Mouse (Mus musculus) liver, postnatal 0 days (tissue): ENCODE data around the gene Doc2g. TPM values are rescaled to one million over a fixed set of nuclear protein-coding genes. Genes with fewer than 3 reads are reported as not detected.

ENCODE experiments used
- ATAC-seq: fragments of 200-750 bp; cut with Nextera tagmentation; 2 replicates; pipeline ENCODE4 v1.8.0; 2017; ENCODE audit warnings: mild to moderate bottlenecking, moderate library complexity
- DNase-seq: peaks from one replicate; pipeline ENCODE4 v3.0.0-alpha.2; 2016
- H3K27ac ChIP-seq: fragments of 300-500 bp; sonication (generic); 2 replicates; pipeline ENCODE4 v1.5.1; 2014; ENCODE audit warnings: antibody characterized with exemption, moderate library complexity, mild to moderate bottlenecking, low read depth
- H3K27me3 ChIP-seq: fragments of 300-500 bp; sonication (generic); 2 replicates; pipeline ENCODE4 v1.6.1; 2014; ENCODE audit warnings: low read length, control low read depth, mixed read lengths; ENCODE audit not compliant: insufficient read depth
- H3K36me3 ChIP-seq: fragments of 300-500 bp; sonication (generic); replicated peaks from 2 replicates; pipeline ENCODE4 v1.6.1; 2014; ENCODE audit warnings: mild to moderate bottlenecking, control low read depth, low read length, moderate library complexity, mixed read lengths; ENCODE audit not compliant: insufficient read depth
- H3K4me1 ChIP-seq: fragments of 300-500 bp; sonication (generic); 2 replicates; pipeline ENCODE4 v1.6.1; 2014; ENCODE audit warnings: antibody characterized with exemption, mild to moderate bottlenecking, control low read depth; ENCODE audit not compliant: insufficient read depth
- H3K4me2 ChIP-seq: fragments of 300-500 bp; sonication (generic); 2 replicates; pipeline ENCODE4 v1.6.1; 2014; ENCODE audit warnings: low read depth, mild to moderate bottlenecking, low read length, moderate library complexity, mixed read lengths
- H3K4me3 ChIP-seq: fragments of 300-500 bp; sonication (generic); 2 replicates; pipeline ENCODE4 v1.5.1; 2014; ENCODE audit warnings: low read depth, low read length
- H3K9ac ChIP-seq: fragments of 300-500 bp; sonication (generic); replicated peaks from 2 replicates; pipeline ENCODE4 v1.6.1; 2014; ENCODE audit warnings: mild to moderate bottlenecking, moderate library complexity
- H3K9me3 ChIP-seq: fragments of 300-500 bp; sonication (generic); 2 replicates; pipeline ENCODE4 v1.6.1; 2016; ENCODE audit warnings: mild to moderate bottlenecking, control low read depth, low read length, mixed read lengths
- CTCF ChIP-seq: sonication (generic); IDR thresholded peaks from 2 replicates; pipeline ENCODE4 v1.5.1; 2016; ENCODE audit warnings: antibody characterized with exemption, low read depth
- EP300 ChIP-seq: IDR thresholded peaks from 2 replicates; pipeline ENCODE4 v1.6.1; 2016; ENCODE audit warnings: antibody characterized with exemption, low read depth, mild to moderate bottlenecking
- WGBS: fragments of 180-500 bp; shearing (Covaris S2); extraction: QIAGEN DNeasy Blood & Tissue Kit; methylation state at CpG from one replicate; pipeline ENCODE4 v1.1.7; 2014; ENCODE audit not compliant: insufficient replicate concordance; 5-methylcytosine and 5-hydroxymethylcytosine counted together
- polyA plus RNA-seq: library from polyadenylated mRNA; unstranded; fragments of >200 nt; fragmentation: Nextera tagmentation; extraction: Ambion mirVana; gene quantifications from 2 replicates; pipeline ENCODE4 v1.2.1, GENCODE M21; 2015

Gene Doc2g
- polyA plus RNA-seq, 1 experiment from 2014 or later, result 0.74 TPM

DNA sequence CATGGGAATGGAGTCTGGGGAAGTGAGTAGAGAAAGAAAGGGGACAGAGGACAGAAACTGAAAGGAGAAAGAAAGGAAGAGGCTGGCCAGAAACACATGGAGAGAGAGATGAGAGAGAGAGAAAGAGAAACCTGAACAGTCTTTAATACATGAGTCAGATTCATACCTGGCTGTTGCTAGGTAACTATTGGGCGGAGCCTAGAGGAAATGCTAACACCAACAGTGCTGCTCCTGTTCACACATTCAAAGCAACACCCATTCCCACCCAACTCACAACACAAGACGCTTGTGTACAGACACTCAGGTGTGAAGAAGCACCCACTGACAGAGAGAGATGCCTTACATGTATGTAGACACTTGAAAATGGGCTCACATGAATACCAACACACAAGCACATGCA, 27.2 kb upstream of the Doc2g start:
- Histone ChIP-seq H3K27ac (no peak overlapping the region), H3K36me3 (no peaks in the 10 kb centered on the region), H3K4me3 (no peak overlapping the region), H3K4me1 (no peaks in the 10 kb centered on the region), H3K27me3 (no peaks in the 10 kb centered on the region), H3K4me2 (no peak overlapping the region), H3K9me3 (no peaks in the 10 kb centered on the region), H3K9ac (no peak overlapping the region)
- TF ChIP-seq EP300 (no peak), CTCF (no peak)
- WGBS, result 74% methylated on average over 2 of the region's 2 CpGs
- DNase-seq, result no peak
- ATAC-seq, result no peak

DNA sequence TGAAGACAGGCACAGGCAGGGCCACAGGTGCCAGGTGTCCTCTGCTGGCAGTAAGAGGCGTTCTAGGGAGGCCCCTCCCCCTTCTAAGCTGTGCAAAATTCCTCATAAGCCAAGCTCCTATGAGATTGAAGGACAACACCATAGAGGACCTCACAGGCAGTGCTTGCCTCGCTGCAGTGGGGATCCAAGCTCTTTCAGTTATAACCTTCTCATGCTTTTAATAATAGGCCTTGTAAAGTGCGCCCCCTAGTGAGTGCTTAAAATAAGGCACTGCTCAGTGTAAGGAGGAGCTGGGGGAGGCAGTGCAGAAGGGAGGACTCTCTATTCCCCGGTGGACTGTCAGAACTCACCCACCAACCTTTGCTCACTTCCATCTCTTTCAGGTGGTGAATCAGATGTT, 22.8 kb upstream of the Doc2g start:
- 17% methylated on average over 4 of the region's 4 CpGs for WGBS
- Histone ChIP-seq H3K27me3 (no peaks in the 10 kb centered on the region), H3K9me3 (no peaks in the 10 kb centered on the region), H3K4me2 (no peak overlapping the region), H3K36me3 (no peaks in the 10 kb centered on the region), H3K4me1 (peaks cover 9% of the 10 kb centered on the region), H3K4me3 (no peak overlapping the region), H3K9ac (no peak overlapping the region), H3K27ac (no peak overlapping the region)
- ATAC-seq (peak; percentile 60; the same call in 1 of the 2 replicates), DNase-seq (peak; percentile 82)
- TF ChIP-seq EP300 (no peak), CTCF (peak; percentile 93)

DNA sequence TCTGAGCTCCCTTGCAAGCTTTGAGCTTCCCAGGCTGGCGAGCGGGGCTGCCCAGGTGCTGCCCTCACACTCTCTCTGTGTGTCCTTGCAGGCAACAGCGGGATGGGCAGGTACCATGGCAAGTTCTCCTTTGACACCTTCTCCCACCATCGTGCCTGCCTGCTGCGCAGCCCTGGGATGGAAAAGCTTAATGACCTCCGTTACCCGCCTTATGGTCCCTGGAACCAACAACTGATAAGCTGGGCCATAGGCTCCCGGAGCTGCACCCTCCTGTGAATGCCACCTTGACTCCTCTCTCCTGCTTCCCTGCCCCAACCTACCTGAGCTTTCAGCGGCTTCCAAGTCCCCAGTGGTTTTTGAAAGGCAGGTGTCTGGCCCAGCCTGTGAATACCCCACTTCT, 22.2 kb upstream of the Doc2g start:
- H3K4me3 ChIP-seq, result no peak overlapping the region
- no peak for TF ChIP-seq CTCF
- TF ChIP-seq EP300, result no peak
- no peak overlapping the region for H3K27ac ChIP-seq
- H3K9me3 ChIP-seq, result no peaks in the 10 kb centered on the region
- ATAC-seq (no peak), DNase-seq (no peak)
- H3K4me2 ChIP-seq, result no peak overlapping the region
- no peak overlapping the region for H3K9ac ChIP-seq
- H3K36me3 ChIP-seq, result no peaks in the 10 kb centered on the region
- peaks cover 15% of the 10 kb centered on the region for H3K4me1 ChIP-seq
- 74% methylated on average over 9 of the region's 9 CpGs for WGBS
- no peaks in the 10 kb centered on the region for H3K27me3 ChIP-seq

DNA sequence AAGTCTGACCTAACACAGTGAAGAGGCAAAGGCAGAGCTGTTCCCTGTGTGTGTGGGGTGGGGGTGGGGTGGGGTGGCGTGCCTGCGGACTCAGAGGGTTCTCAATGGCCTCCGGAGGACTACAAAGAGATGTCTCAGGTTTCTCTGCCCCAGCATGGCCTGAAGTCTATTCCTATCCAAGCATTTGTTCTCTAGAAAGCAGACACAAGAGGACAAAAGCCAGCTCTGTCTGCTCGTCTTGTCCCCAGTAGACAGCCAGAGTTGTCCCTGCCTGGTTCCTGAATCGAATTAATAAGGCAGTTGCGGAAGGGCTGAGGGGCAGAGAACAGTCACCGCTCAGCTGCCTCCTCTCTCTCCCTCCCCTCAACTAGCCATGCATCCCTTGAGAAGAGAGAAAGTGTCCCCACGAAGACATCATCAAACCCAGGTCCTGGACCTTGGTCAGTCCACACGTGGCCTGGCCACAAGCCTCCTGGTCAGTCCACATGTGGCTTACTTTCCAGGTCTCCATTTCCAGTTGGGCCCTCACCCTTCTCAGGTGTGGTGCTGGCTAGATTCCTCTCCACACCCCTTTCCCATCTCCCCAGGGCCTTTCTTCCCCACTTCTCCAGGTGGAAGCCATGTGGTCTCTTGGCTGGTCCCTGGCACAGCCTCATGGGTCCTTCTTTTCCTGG, 19.4 kb upstream of the Doc2g start:
- Histone ChIP-seq H3K9ac (no peak overlapping the region), H3K4me2 (no peak overlapping the region), H3K36me3 (no peaks in the 10 kb centered on the region), H3K4me1 (peaks cover 28% of the 10 kb centered on the region), H3K27ac (no peak overlapping the region), H3K27me3 (no peaks in the 10 kb centered on the region), H3K4me3 (no peak overlapping the region), H3K9me3 (no peaks in the 10 kb centered on the region)
- 71% methylated on average over 9 of the region's 9 CpGs for WGBS
- no peak for ATAC-seq
- TF ChIP-seq EP300 (no peak), CTCF (no peak)
- DNase-seq, result no peak

DNA sequence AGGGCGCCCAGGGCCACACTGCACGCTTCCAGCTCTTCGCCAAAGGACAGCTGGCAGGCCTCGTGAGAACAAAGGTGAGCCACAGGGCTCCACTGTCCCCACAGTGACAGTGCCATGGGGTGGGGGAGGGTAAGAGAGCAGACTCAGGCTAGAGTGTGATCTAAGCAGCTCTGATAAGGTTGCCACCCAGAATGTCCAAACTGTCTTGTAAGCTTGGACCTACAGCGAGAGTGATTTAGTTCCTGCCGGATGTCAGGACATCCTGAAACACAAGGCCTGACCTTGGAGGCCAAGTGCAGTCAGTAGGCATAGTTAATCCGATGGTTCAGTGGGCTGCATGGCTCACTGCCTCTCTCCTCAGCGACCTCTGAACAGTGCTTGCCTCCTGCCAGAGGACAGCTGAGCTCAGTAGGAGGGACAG, 17.8 kb upstream of the Doc2g start:
- Histone ChIP-seq H3K4me2 (no peak overlapping the region), H3K4me3 (no peak overlapping the region), H3K36me3 (no peaks in the 10 kb centered on the region), H3K27me3 (no peaks in the 10 kb centered on the region), H3K9me3 (no peaks in the 10 kb centered on the region), H3K4me1 (peaks cover 28% of the 10 kb centered on the region), H3K9ac (no peak overlapping the region), H3K27ac (peak overlapping the region; percentile 62)
- DNase-seq (peak; percentile 65), ATAC-seq (peak; percentile 61)
- 19% methylated on average over 8 of the region's 8 CpGs for WGBS
- no peak for TF ChIP-seq EP300
- no peak for TF ChIP-seq CTCF

DNA sequence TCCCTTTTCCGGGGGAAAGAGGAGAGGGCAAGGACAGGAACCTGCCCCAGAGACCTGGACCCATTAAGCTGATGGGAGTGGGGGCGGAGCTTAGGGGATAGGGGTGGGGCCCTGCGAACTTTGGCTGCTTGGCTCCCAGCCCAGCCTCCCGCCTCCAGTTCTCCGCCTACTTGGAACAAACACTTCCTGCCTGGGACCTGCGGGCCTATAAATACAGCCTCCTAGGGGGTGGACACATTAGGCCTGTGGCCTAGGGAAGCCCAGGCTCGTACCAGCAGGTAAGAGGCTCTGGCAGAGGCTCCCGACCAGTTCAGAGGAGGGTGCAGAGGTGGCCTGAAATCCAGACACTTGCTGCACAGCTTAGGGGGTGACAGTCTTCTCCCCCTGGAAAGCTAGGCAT, 16.8 kb upstream of the Doc2g start, which contains the start of gene Acy3:
Gene Acy3, plus strand, starts transcription at position 237 of the 400 bp plus-strand sequence.
- Histone ChIP-seq H3K27ac (peak within 1 kb of the TSS; percentile 78), H3K36me3 (no peaks in the 10 kb centered on the region), H3K9me3 (no peaks in the 10 kb centered on the region), H3K4me1 (peaks cover 28% of the 10 kb centered on the region), H3K4me3 (no peak within 1 kb of the TSS), H3K9ac (peak within 1 kb of the TSS; percentile 60), H3K4me2 (peak within 1 kb of the TSS; percentile 54), H3K27me3 (no peaks in the 10 kb centered on the region)
- ATAC-seq, result peak; percentile 88
- peak; percentile 89 for DNase-seq
- TF ChIP-seq CTCF, result no peak
- peak; percentile 60; the same call in 1 of the 2 replicates for TF ChIP-seq EP300
- WGBS, result 6% methylated on average over 8 of the region's 8 CpGs

DNA sequence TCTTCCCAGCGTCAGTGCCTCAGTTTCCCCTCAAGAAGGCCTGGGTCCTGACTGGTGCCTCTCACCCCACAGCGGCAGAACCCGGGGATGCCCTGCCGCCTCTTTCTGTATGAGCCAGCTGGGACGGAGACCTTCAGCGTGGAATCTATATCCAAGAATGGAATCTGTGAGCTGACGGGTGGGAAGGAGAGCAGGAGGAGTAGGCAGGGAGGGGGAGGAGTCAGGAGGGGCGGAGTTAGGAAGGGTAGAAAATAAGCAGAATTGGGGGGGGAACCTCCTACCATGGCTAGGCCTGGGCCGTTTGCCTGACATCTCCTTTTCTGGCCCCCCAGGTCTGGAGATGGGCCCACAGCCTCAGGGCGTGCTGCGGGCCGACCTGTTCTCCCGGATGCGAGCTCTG, 15.0 kb upstream of the Doc2g start:
- H3K4me3 ChIP-seq, result no peak overlapping the region
- no peak overlapping the region for H3K9ac ChIP-seq
- H3K4me1 ChIP-seq, result peaks cover 28% of the 10 kb centered on the region
- no peaks in the 10 kb centered on the region for H3K27me3 ChIP-seq
- H3K27ac ChIP-seq, result no peak overlapping the region
- 87% methylated on average over 14 of the region's 14 CpGs for WGBS
- no peak for TF ChIP-seq EP300
- no peak for TF ChIP-seq CTCF
- ATAC-seq (no peak), DNase-seq (no peak)
- H3K36me3 ChIP-seq, result no peaks in the 10 kb centered on the region
- no peak overlapping the region for H3K4me2 ChIP-seq
- no peaks in the 10 kb centered on the region for H3K9me3 ChIP-seq
